Mouse (Mus musculus) cerebral cortex, adult 2 months (tissue): Measurements from ENCODE around the gene Bak1.

Source experiments
- WGBS: fragments of 180-500 bp; shearing (Covaris S2); methylation state at CpG from one replicate; pipeline ENCODE4 v1.1.7; 2018; 5-methylcytosine and 5-hydroxymethylcytosine counted together

Bak1 gene

DNA sequence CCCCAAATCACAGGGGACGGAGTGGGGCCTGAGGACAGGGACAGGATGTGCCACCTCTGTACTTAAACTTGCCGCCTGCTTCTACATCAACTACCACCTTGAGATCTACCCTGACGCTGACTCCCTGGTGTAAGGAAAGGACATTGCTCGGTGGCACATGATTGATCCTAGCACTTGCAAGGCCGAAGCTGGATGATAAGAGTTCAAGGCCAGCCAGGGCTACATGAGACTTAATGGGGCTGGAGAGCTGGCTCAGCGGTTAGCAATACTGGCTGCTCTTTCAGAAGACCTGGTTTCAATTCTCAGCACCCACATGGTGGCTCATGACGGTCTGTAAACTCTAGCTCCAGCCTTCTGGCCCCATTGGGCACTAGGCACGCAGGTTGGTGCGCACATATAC lies 7.1 kb downstream of the Bak1 start:
- WGBS = 93% methylated on average over 9 of the region's 9 CpGs

DNA sequence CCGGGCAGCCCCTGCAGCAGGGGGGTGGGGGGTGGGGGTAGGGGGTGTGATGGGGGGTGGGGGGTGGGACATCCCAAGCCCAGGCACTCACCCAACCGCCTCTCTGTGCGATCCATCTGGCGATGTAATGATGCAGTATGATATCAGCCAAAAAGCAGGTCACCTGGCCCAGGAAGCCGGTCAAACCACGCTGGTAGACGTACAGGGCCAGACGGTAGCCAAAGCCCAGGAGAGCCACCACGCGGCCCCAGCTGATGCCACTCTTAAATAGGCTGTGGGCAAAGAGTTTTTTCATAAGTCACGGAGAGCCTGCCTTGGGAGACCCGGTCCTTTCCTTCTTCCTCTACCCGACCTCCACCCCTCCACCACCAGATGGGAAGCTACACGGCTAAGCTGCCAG lies 7.7 kb downstream of the Bak1 start:
- WGBS = 73% methylated on average over 14 of the region's 14 CpGs

DNA sequence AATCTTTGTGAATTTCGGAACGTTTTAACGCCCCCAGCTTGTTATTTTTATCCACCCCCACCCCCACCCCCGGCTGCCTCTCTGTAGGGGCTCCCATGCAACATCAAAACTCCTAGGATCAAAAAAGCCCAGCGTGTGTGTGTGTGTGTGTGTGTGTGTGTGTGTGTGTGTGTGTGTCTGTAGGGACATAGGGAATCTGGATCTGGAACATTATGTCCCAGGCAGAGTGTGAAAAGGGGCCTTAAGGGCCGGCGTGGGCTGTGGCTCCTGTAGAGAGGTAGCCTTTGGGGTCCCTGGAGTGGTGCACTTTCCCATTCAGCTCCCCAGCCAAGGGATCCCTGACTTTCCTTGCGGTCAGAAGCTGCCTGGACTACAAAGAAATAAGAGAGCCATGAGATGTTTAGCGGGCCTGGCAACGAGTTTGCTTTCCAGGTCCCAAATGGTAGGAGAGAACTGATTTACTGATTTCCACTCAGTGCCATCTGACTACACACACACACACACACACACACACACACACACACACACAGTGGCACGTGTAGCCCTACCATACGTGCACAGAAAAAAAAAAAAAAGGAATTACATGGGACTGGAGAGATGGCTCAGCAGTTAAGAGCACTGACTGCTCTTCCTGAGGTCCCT lies 10.1 kb downstream of the Bak1 start:
- 11% methylated on average over 12 of the region's 12 CpGs for WGBS

DNA sequence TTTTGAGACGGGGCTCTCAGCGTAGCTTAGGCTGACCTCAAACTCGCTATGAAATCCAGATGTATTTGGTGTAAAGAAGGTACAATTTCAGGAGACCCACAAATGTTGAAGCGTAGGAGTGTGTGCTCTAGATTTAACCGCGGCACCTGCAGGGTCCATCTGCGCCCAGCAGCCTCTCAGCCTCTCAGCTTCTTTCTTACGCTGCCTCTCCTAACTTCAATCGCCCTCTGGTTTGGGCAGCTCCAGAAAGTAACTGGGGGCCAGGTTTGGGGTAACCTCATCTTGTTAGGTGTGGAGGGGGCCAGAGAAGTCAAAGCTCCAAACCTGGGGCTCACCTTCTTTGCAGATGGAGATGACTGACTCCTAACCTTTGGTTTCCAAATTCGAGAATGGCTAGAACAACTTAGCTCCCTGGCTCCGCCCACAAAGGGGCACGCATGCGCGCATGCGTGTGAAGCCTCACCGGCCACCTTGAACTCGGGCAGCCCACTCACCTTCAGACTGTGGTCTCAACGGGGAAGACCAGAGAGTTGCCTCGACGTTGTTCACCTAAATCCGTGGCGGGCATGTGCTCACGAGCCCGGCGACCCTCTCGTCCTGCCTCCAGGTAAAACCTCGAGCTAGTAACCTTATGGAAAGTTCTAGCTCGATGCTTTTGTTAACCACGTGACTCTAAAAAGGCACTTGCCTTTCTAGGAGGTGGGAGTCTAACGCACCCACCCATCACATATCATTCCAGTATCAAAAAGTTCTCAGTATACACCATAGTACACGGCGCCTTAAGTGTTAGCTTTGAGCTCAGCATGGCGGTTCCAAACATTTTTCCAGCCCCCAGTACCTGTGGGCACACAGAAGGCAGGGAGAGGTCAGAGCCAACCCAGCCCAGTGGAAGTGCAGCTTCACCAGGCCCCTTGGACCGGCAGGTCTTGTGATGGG lies 11.0 kb downstream of the Bak1 start:
- WGBS = 4% methylated on average over 34 of the region's 34 CpGs

DNA sequence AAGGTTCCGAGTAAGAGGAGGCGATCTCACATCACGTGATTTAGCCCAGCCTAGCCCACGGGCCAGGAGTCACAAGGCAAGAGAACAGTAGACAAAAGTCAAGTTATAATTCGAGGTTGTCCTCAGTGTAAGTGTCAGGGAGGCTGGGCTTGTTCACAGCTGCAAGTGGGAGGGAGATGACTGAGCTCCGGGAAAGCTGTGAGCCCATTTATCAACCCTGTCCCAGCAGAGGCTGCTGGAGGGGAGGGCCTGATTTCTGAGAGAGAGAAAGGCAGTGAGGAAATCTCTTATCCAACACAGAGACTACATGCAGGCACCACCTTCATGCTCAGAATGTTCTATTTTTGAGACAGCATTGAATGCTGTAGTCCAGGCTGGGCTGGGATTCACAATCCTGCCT lies 15.9 kb downstream of the Bak1 start:
- 14% methylated on average over 6 of the region's 6 CpGs for WGBS

DNA sequence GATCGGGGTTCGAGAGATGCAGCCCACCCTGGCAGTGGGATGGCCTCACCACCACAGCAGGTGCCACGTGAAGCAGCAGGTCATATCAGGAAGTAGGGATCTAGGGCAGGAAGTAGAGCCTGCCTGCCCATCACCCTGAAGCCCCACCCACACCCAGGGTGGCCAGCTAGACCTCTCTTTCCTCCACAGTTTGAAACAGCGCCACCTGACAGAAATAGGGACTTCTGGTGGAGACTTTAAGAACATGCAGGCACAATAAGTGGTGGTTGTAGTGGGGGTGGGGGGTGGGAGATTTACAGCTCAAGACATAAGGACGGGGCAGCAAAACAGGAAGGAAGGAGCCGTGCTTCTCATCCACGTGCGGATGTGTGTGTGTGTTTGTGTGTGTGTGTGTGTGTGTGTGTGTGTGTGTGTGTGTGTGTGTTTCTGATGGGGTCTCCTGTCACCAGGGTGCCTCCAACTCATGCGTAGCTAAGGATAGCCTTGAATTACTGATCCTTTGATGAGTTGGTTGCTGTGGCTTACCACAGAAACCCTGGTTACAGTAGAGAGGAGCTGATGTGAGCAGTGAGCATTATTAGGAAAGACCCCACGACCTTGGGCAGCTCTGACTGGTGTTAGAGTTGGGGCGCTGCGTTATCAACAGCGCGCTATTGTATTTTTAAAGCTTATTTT lies 16.7 kb downstream of the Bak1 start:
- WGBS = 48% methylated on average over 14 of the region's 14 CpGs

DNA sequence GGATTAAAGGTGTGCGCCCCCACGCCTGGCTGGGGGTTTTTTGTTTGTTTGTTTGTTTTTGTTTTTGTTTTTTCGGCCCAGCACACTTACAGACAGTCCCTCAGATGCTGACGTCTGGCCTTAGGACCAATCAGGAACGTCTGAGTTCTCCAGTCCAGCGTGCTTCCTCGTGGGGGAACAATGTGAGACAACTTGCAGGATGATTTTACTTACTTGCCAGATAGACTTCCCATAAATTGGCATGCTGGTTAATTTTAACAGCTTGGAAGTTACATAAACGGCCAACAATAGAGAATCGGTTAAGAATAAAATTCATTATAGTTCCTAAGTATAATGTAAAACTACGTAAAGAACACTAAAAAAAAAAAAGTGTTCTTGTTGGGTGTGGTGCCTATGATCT lies 17.6 kb downstream of the Bak1 start:
- WGBS = 62% methylated on average over 10 of the region's 10 CpGs

DNA sequence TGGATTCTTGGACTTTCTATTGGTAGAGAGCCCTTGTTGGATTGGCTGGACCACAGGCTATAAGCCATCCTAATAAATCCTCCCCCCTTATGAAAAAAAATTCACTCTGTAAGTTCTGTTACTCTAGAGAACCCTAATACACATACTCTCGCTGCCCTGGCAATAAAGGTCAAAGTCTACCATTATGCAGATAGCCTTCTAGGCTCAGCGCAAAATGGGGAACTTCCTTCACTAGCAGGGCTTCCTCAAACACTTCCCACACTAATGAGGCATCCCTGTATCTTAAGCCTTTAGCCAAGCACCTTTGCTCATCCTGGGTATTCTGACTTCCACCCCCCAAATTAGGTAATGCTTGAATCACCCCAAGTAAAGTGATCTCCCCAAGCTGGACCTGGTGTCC lies 20.5 kb downstream of the Bak1 start:
- 96% methylated on average over 2 of the region's 2 CpGs for WGBS

DNA sequence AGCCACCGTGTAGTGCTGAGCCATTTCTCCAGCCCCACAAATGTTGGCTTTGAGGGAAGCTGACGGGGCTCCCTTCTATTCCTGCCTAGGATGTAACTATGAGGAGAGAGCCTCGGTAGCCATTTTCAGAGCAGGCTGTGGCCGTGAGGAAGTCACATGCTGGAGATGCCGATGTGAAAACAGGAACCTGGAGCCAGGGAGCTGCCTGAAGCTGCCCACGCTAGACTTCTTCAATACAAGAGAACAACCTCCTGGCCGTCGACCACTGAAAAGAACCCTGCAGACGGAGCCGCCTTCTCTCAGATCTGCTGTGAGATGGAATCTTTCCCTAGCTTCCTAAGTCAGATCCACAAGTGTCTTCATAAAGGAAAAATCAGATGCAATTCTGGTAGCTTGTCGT lies 23.2 kb downstream of the Bak1 start:
- 37% methylated on average over 11 of the region's 11 CpGs for WGBS

DNA sequence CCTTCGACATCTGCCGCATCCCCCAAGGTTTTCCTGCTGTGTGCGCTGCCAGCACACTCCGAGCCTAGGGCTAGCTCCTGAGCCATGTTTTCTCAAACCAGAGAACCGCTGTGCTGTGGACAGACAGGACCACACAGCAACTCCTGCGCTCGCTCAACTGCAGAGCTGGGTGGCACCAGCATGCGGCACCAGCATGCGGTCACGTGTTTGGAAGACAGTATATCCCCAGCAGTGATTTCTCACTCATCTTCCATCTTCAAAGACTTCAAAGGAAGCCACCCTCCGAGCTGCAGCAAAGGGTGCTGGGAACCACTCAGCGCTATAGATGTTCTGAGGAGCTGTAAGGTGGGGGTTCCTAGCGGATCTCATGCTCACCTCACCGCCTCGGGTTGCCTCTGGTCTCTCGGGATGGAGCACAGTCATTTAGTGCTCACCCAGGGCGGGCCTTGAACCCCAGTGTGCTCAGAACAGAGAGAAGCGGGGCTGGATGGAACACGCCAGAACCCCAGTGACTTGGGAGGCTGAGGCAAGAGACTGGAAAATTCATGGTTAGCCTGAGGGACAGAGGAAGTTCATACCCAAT lies 23.8 kb downstream of the Bak1 start:
- 64% methylated on average over 19 of the region's 19 CpGs for WGBS

DNA sequence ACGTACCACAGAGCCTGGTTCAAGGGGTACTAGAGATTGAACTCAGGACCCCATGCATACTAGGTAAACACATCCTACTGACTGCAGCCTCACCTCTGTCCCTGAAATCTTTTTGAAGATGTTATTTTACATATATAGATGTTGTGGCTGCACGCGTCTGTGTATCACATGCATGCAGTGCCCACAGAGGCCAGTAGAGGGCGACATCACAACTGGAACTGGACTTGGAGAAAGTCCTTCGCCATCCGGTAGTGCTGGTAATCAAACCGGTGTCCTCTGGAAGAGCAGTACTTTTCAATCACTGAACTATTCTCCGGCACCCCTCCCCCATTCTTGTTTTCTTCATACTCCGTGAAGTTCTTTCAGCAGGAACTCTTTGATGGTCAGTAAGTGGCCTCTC lies 24.4 kb downstream of the Bak1 start:
- 51% methylated on average over 9 of the region's 9 CpGs for WGBS

DNA sequence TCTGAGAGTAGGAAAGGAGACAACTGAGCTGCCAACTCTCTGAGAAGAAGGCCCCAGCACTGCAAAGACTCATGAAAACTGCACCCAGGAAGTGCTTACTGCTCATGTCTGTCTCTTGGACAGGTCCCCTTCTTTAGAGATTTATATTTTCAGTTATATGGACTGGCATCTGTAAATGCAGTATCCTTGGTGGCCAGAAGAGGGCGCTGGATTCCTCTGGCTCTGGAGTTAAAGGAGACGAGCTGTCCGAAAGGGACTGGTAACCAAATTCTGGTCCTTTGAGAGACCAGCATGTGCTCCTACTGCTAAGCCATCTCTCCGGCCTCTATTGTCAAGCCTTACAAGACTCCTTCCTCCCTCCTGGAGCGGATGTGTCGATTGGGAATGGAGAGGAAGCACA lies 26.9 kb downstream of the Bak1 start:
- WGBS = 62% methylated on average over 6 of the region's 6 CpGs

DNA sequence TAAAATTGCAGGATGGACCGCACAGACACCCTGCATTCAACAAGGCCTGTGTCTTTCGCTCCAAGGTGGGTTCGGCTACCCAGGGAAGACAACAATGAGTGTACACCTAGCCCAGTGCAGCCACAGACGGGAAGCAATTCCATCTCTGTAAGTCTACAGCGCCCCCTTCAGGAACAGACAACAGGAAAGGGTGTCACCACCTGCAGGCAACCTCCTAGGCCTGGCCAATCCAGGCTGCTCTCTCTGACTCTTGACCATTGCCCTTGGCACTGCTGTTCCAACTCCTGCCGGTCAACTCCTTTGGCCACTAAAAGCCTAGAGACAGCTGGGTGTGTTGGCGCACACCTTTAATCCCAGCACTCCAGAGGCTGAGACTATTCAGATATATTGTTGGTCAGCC lies 27.7 kb downstream of the Bak1 start:
- 79% methylated on average over 7 of the region's 7 CpGs for WGBS

DNA sequence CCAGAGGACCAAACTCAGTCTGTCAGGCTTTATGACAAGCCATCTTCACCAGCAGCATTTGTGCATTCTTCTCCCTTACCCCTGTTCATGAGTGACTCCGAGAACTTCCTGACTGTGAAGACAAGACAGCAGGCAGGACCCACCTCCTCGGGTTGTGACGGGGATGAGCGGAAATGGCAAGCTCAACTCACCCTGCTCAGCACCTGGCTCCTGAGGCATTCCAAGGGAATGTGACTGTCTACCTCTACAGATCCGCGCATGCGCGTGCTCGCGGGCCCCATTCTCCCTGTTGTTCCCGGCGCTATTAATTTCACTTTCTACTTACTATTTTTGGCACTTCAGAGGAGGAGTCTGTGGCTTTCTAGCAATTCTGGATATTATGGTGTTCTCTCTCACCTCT lies 28.8 kb downstream of the Bak1 start:
- WGBS = 70% methylated on average over 12 of the region's 12 CpGs

DNA sequence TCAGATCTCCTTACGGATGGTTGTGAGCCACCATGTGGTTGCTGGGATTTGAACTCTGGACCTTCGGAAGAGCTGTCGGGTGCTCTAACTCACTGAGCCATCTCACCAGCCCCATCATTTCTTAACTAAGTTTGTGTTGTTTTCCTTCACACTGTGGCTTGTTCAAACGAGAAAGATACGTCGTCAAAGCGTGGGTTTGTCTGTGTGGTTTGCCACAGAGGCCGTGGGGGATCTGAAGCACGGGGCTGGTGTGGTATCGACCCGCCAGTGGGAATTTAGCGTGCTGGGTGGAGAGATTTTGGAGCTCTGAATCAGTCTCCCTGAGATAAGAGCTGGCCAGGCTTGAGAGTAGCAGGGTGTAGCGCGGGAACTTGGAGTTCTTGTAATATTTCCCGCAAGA lies 30.5 kb downstream of the Bak1 start:
- 92% methylated on average over 15 of the region's 15 CpGs for WGBS

DNA sequence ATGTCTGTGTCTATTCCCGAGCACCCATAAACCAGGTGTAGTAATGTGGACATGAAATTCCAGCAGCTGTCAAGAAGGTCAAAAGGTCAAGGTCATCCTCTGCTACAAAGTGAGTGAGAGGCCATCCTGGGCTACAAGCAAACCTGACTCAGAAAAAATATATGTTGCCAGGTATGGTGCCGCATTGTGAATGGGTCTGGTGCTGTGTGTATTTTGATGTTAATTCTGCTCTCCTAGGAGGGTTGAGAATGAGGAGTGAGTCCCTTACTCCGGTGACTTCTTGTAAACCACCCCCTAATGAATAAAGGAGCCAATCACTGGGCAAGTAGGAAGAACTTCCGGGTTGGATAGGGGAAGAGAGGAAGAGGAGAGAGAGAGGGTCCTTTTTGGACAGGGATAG lies 31.1 kb downstream of the Bak1 start:
- WGBS = 85% methylated on average over 4 of the region's 4 CpGs

DNA sequence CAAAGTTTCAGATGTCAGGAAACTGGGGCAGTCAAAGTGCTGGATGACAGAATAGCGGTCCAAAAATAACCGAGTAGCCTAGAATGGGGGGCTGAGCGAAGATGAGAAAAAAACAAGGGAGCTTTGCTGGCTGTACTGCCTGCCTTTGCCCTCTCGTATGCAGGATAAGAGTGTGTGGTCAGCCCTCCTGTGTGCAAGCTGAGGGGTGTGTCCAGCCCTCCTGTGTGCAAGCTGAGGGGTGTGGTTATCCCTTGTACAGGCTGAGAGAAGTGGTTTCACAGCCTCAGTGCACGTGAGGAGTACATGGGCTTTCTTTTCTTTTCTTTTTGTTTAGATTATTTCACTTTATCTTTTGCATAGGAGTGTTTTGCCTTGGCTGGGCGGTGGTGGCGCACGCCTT lies 33.2 kb downstream of the Bak1 start:
- 69% methylated on average over 8 of the region's 8 CpGs for WGBS

DNA sequence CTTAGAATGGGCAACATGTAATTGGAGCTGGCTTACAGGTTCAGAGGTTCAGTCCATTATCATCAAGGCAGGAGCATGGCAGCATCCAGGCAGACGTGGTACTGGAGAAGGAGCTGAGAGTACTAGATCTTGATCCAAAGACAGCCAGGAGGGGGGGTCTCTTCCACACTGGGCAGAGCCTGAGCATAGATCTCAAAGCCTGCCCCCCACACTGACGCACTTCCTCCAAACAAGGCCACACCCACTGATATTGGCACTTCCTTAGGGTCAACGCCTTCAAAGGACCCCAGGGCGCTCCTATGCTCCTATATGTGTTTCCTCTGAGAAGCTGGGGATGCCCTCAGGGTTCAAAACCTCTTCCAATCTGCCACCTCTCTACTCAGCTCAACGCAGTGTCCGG lies 33.8 kb downstream of the Bak1 start:
- 71% methylated on average over 6 of the region's 6 CpGs for WGBS

DNA sequence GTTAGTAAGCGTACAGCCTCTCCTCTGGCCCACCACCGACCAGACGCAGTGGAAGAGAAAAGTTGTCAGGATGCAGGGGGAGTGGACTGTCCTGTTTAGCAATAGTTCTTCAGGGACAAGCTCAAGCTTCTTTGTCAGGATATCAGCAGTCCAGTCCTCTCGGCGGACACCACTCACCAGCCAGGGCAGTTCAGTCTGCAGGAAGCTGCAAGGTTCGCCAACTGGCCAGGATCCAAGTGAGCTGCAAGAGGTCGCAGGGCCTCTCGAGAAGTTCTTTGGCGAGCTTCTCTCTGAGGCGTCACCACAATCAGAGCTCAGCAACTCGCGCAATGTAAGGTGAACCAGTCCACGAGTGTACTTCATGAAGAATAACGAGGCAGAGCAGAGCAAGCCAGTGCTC lies 34.4 kb downstream of the Bak1 start:
- WGBS = 63% methylated on average over 14 of the region's 14 CpGs

DNA sequence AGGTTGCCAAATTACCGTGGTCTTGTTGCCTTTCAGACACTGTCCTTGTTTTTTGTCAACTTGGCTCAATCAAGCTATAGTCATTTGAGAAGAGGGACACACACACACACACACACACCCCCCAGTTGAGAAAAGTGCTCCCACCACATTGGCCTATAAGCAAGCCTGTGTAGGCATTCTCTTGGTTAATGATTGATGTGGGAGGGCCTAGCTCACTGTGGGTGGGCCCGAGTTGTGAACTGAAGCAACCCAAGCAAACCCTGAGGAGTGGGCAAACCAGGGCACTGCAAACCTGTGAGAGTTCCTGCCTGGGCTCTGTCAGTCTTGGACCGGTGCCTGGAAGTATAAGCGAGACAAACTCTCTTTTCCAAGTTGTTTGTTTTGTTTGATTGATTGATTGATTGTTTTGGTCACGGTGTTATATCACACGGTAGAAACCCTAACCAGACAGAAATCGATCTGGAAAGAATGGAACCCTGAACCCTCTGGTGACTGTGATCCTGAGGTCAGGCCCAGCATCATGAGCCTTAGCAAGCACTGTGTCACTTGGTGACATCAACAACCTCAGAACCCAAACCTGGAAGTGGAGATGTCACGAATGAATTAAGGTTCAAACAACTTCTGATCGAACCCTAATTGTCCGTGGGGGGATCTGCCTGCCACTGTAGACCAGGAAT lies 43.2 kb downstream of the Bak1 start:
- WGBS = 89% methylated on average over 10 of the region's 10 CpGs

DNA sequence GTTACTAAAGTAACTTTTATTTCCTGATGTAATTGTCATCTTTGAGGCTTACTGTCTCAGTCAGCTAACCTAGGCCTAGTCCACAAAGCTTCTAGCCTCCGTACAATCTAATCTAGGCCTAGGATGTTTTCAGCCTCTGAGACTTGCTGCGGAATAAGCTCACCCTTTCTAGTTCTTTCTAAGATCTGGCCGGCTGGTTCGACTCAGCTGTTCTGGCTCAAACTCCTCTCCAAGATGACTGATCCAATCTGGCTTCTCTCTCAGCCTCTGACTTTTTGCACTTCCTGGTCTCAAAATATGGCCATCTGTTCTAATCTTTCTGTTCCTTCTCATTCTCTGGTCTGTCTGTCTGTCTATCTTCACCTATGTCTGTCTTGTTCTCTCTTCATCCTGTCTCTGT lies 45.4 kb downstream of the Bak1 start:
- 84% methylated on average over 4 of the region's 4 CpGs for WGBS

DNA sequence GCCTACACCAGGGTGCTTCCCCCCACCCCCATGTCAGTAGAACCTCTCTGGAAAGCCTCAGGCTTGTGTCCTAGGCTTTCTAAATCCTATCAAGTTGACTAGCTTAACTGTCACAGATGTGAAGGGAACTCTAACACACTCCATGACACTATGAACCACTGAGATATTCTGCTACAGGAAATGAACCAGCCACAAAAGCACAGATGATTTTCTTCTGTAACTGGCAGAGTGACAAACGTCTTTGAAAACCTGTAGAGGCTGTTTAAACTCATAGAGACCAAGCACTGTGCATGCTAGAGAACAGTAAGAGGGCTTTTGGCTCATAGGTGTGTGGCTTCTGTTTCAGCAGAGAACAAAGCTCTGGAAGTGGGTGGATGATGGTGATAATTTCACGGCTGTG lies 47.8 kb downstream of the Bak1 start:
- 36% methylated on average over 2 of the region's 2 CpGs for WGBS
